Mouse (Mus musculus) heart, postnatal 0 days (tissue): Measurements from ENCODE around the gene Ccdc28a. TPM values are rescaled to one million over a fixed set of nuclear protein-coding genes. Genes with fewer than 3 reads are reported as not detected.

Experiments used
- ATAC-seq: fragments of 200-750 bp; cut with Nextera tagmentation; 2 replicates; pipeline ENCODE4 v1.8.0; 2017; ENCODE audit warnings: low read depth, moderate number of reproducible peaks, moderate library complexity; ENCODE audit not compliant: insufficient read depth
- DNase-seq: peaks from one replicate; pipeline ENCODE4 v3.0.0-alpha.2; 2016; ENCODE audit warnings: low spot score
- H3K27ac ChIP-seq: fragments of 300-500 bp; sonication (generic); 2 replicates; pipeline ENCODE4 v1.5.1; 2014; ENCODE audit warnings: low read depth, mild to moderate bottlenecking
- H3K27me3 ChIP-seq: fragments of 300-500 bp; sonication (generic); 2 replicates; pipeline ENCODE4 v1.6.1; 2014; ENCODE audit warnings: low read length, mixed read lengths; ENCODE audit not compliant: control insufficient read depth, insufficient read depth
- H3K36me3 ChIP-seq: fragments of 300-500 bp; sonication (generic); replicated peaks from 2 replicates; pipeline ENCODE4 v1.6.1; 2014; ENCODE audit warnings: low read length, mixed read lengths; ENCODE audit not compliant: control insufficient read depth, insufficient read depth
- H3K4me1 ChIP-seq: fragments of 300-500 bp; sonication (generic); 2 replicates; pipeline ENCODE4 v1.6.1; 2014; ENCODE audit warnings: antibody characterized with exemption; ENCODE audit not compliant: control insufficient read depth, insufficient read depth
- H3K4me2 ChIP-seq: fragments of 300-500 bp; sonication (generic); 2 replicates; pipeline ENCODE4 v1.6.1; 2014; ENCODE audit warnings: low read depth, mild to moderate bottlenecking, low read length, moderate library complexity
- H3K4me3 ChIP-seq: fragments of 300-500 bp; sonication (generic); 2 replicates; pipeline ENCODE4 v1.5.1; 2014; ENCODE audit warnings: low read depth, low read length
- H3K9ac ChIP-seq: fragments of 300-500 bp; sonication (generic); replicated peaks from 2 replicates; pipeline ENCODE4 v1.6.1; 2014; ENCODE audit warnings: low read depth, low read length, mixed read lengths
- H3K9me3 ChIP-seq: fragments of 300-500 bp; sonication (generic); replicated peaks from 2 replicates; pipeline ENCODE4 v1.6.1; 2016; ENCODE audit warnings: low read length; ENCODE audit not compliant: control insufficient read depth
- CTCF ChIP-seq: IDR thresholded peaks from 2 replicates; pipeline ENCODE4 v1.5.1; 2016; ENCODE audit warnings: antibody characterized with exemption, control low read depth, low read depth
- EP300 ChIP-seq: IDR thresholded peaks from 2 replicates; pipeline ENCODE4 v1.6.1; 2016; ENCODE audit warnings: antibody characterized with exemption, low read depth
- WGBS: fragments of 180-500 bp; shearing (Covaris S2); extraction: QIAGEN DNeasy Blood & Tissue Kit; methylation state at CpG from one replicate; pipeline ENCODE4 v1.1.7; 2014; 5-methylcytosine and 5-hydroxymethylcytosine counted together
- polyA plus RNA-seq: library from polyadenylated mRNA; unstranded; fragments of >200 nt; fragmentation: Nextera tagmentation; extraction: Ambion mirVana; gene quantifications from 2 replicates; pipeline ENCODE4 v1.2.1, GENCODE M21; 2015
- total RNA-seq: library from RNA; depleted of rRNA; stranded (reverse); fragments of >200 nt; gene quantifications from 2 replicates; pipeline ENCODE4 v1.2.3, GENCODE M21; 2014; ENCODE audit warnings: low replicate concordance

Ccdc28a gene
- total and polyA plus RNA-seq, 2 experiments from 2014 or later = 0.65 to 7.2 TPM

- no peak overlapping the region for H3K9ac ChIP-seq
- no peaks in the 10 kb centered on the region for H3K9me3 ChIP-seq
- DNase-seq (no peak), ATAC-seq (no peak)
- no peaks in the 10 kb centered on the region for H3K36me3 ChIP-seq
- no peak overlapping the region for H3K4me3 ChIP-seq
- H3K27ac ChIP-seq = no peak overlapping the region
- 71% methylated on average over 7 of the region's 7 CpGs for WGBS
- no peaks in the 10 kb centered on the region for H3K27me3 ChIP-seq
- peaks cover 6% of the 10 kb centered on the region; the same call in 1 of the 2 replicates for H3K4me1 ChIP-seq
- TF ChIP-seq CTCF = no peak
- no peak for TF ChIP-seq EP300
- no peak overlapping the region for H3K4me2 ChIP-seq
Observed at GRCm38 (mm10) chr10:18237191-18237590, 2.4 kb upstream of the Ccdc28a start.

- TF ChIP-seq CTCF = peak; percentile 28; the same call in 1 of the 2 replicates
- TF ChIP-seq EP300 = no peak
- ATAC-seq = no peak
- Histone ChIP-seq H3K4me3 (no peak overlapping the region), H3K4me2 (no peak overlapping the region), H3K27ac (no peak overlapping the region), H3K9me3 (no peaks in the 10 kb centered on the region), H3K9ac (no peak overlapping the region), H3K36me3 (no peaks in the 10 kb centered on the region), H3K27me3 (no peaks in the 10 kb centered on the region), H3K4me1 (peaks cover 6% of the 10 kb centered on the region; the same call in 1 of the 2 replicates)
- 66% methylated on average over 5 of the region's 5 CpGs for WGBS
- DNase-seq = no peak
Observed at GRCm38 (mm10) chr10:18236328-18236927, 1.6 kb upstream of the Ccdc28a start.

- ATAC-seq (0 out of 2 replicates have a peak, but pooled peaks have one; percentile 8), DNase-seq (no peak)
- TF ChIP-seq EP300 = no peak
- TF ChIP-seq CTCF = no peak
- H3K36me3 ChIP-seq = no peaks in the 10 kb centered on the region
- H3K4me2 ChIP-seq = peak overlapping the region; percentile 74
- 13% methylated on average over 14 of the region's 14 CpGs for WGBS
- H3K9me3 ChIP-seq = no peaks in the 10 kb centered on the region
- H3K27ac ChIP-seq = no peak overlapping the region
- peaks cover 6% of the 10 kb centered on the region; the same call in 1 of the 2 replicates for H3K4me1 ChIP-seq
- H3K4me3 ChIP-seq = peak overlapping the region; percentile 95
- H3K27me3 ChIP-seq = no peaks in the 10 kb centered on the region
- H3K9ac ChIP-seq = 0 out of 2 replicates have a peak overlapping the region, but pooled peaks have one; percentile 26
Observed at GRCm38 (mm10) chr10:18235402-18235747, 577 bp upstream of the Ccdc28a start.

GRCm38 (mm10) chr10:18233891-18234290 is 907 bp downstream of the Ccdc28a start:
- no peaks in the 10 kb centered on the region for H3K9me3 ChIP-seq
- peak overlapping the region; percentile 74; the same call in 1 of the 2 replicates for H3K4me2 ChIP-seq
- H3K27ac ChIP-seq = no peak overlapping the region
- 46% methylated on average over 3 of the region's 3 CpGs for WGBS
- H3K9ac ChIP-seq = no peak overlapping the region
- ATAC-seq = no peak
- no peak for DNase-seq
- H3K36me3 ChIP-seq = no peaks in the 10 kb centered on the region
- no peak for TF ChIP-seq EP300
- TF ChIP-seq CTCF = no peak; the same call in 1 of the 2 replicates
- no peak overlapping the region for H3K4me3 ChIP-seq
- H3K27me3 ChIP-seq = no peaks in the 10 kb centered on the region
- peaks cover 6% of the 10 kb centered on the region; the same call in 1 of the 2 replicates for H3K4me1 ChIP-seq

GRCm38 (mm10) chr10:18224386-18224785 is 10.4 kb downstream of the Ccdc28a start:
- DNase-seq (no peak), ATAC-seq (no peak)
- no peak overlapping the region for H3K4me3 ChIP-seq
- no peaks in the 10 kb centered on the region for H3K9me3 ChIP-seq
- no peaks in the 10 kb centered on the region for H3K36me3 ChIP-seq
- WGBS = 85% methylated on average over 3 of the region's 3 CpGs
- H3K9ac ChIP-seq = no peak overlapping the region
- TF ChIP-seq CTCF (no peak), EP300 (no peak)
- H3K4me1 ChIP-seq = no peaks in the 10 kb centered on the region
- no peak overlapping the region for H3K27ac ChIP-seq
- H3K4me2 ChIP-seq = no peak overlapping the region
- no peaks in the 10 kb centered on the region for H3K27me3 ChIP-seq

GRCm38 (mm10) chr10:18219351-18219750 is 15.4 kb downstream of the Ccdc28a start:
- ATAC-seq (no peak; the same call in 1 of the 2 replicates), DNase-seq (no peak)
- Histone ChIP-seq H3K9ac (no peak overlapping the region), H3K4me3 (no peak overlapping the region), H3K36me3 (peaks cover 7% of the 10 kb centered on the region; the same call in 1 of the 2 replicates), H3K27me3 (no peaks in the 10 kb centered on the region), H3K27ac (no peak overlapping the region), H3K4me2 (no peak overlapping the region), H3K9me3 (no peaks in the 10 kb centered on the region), H3K4me1 (no peaks in the 10 kb centered on the region)
- WGBS = 77% methylated on average over 10 of the region's 10 CpGs
- TF ChIP-seq CTCF (no peak), EP300 (no peak)
